Mouse (Mus musculus): ENCODE measurements at regions not wholly inside any gene's neighbourhood (a gene's known extent, or its start where the extent isn't known, plus 50 kb on each side); places are given as distances from the start of the nearest gene placed in this dataset.

DNA sequence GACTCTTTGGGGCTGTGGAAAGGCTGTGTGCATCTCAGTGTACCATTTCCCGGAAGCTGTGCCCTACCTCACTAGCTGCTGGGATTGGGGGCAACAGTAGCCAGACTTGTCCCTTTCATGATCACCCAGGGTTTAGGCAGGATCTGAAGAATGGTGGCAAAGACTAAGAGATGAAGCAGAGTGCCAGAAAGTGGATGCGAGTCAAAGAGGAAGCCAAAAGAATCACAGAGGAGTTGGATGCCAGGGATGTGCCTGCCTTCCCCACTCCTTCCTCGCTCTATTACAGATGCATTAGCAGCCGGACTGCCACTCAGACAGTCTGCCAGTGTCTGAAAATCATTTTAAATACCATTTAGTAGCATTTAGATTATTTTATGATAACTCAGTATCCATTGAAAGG, 271.5 kb upstream of the Slc24a2 start:
- no peak for DNase-seq (ENCODE audit: low spot score)

DNA sequence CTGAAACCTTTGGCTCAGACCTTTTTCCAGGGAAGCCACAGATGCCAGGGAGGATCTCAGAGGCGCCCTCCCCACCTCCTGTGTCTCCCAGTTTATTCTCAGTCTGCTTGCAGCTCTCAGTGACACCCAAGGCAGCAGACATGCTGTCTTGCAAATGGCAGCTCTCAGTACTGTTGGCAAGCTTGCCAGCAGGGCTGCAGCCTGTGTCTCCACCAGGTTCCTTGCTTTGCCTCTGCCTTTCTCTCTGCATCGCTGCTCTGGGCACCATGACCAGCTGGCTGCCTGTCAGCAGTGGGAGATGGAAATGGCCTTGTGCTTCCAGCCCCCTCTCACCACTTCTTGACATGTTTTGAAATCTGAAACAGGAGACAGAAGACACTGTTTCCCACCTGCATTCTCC, 270.2 kb upstream of the Slc24a2 start:
- DNase-seq (ENCODE audit: low spot score) = no peak

DNA sequence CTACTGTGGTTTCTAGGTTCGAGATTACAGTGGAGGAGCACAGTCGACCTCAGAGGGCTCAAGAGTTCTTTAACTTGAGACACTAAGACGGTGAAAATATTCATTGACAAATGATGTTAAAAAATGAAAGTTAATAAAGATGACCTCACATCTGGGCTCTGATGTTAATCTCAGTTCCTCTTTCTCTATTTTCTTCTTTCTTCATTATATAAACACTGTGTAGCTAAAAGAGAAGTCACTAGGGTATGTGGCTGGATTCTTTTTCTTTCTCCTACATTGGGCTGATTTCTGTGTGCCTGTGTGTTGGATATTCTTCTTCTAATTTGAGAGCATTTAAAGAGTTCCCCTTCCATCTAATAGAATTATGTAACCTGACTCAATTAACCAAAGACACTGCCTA, 257.5 kb upstream of the Slc24a2 start:
- no peak for DNase-seq (ENCODE audit: low spot score)

DNA sequence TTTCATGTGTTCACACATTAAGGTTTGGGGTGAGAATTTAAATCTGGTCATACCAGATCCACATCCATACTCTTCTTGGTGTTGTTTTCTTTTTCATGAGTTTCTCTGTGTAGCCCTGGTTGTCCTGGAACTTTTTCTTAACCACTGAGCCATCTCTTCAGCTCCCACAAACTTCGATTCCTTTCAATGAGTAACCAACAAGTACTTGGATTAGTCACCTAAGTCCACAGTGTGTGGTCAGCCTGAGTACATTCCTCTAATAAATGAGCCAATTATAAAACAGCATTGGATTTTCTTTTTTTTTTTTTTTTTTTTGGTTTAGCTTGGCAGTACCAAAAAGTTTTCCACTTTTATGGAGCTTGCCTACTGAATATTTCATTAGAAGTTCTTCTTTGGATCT, 245.3 kb upstream of the Slc24a2 start:
- DNase-seq (ENCODE audit: low spot score) = no peak

DNA sequence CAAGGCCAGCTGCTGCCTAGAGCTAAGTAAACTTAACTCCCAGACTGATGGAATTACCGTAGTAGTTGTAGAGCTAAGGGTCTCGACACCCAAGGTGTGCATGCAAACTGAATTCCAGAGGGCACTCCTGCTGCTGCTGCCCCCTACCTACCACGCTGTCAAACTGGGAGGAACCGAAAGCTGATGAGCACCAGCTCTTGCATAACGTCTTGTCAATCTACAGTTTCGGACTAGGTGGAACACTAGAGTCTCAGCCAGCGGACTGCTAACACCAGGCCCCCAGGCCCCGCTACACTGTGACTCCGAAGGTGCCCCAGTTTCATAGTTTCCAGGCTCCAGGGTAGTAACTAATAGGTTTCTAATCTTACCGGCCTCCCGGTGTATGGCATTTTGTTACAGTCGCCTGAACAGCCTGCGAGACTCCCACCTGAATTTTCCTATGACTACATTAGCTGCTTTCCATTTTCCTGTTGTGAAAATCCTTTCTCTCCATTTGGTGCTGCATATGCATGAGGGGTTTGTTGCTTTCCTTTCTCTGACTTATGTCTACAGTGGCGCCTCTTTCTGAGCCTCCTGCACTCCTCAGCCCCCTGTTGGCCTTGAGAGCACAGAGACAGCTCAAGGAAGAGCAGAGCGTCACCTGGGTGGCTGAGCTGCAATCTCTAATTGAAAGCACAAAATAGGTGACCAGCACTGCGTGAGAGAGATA, 243.2 kb upstream of the Slc24a2 start:
- DNase-seq (ENCODE audit: low spot score) = no peak

GRCm38 (mm10) chr4:87472787-87473186, 242.5 kb upstream of the Slc24a2 start:
- DNase-seq (ENCODE audit: low spot score) = no peak

- DNase-seq (ENCODE audit: low spot score) = no peak
These were observed 241.1 kb upstream of the Slc24a2 start for GRCm38 (mm10) chr4:87471385-87471784.

DNA sequence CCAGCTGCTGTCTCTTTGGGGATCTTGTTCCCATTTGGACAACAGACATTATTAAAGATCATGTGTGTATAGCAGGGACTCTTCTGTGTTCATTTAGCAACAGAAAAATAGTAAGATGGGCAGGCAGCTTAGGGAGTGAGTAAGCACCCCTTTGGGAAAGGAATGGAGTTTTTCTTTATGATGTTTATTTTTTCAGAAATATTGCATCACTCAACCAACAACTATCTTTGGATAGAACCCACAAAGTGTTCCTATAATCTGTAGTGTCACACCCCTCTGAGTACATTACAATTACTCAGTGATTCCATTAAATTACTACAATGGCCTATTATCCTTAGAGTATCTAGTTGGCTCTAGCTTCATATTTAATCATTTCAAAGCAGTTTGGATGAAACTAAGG, 237.3 kb upstream of the Slc24a2 start:
- no peak for DNase-seq (ENCODE audit: low spot score)

GRCm38 (mm10) chr4:87467018-87467417, 236.7 kb upstream of the Slc24a2 start:
- DNase-seq (ENCODE audit: low spot score) = no peak

DNA sequence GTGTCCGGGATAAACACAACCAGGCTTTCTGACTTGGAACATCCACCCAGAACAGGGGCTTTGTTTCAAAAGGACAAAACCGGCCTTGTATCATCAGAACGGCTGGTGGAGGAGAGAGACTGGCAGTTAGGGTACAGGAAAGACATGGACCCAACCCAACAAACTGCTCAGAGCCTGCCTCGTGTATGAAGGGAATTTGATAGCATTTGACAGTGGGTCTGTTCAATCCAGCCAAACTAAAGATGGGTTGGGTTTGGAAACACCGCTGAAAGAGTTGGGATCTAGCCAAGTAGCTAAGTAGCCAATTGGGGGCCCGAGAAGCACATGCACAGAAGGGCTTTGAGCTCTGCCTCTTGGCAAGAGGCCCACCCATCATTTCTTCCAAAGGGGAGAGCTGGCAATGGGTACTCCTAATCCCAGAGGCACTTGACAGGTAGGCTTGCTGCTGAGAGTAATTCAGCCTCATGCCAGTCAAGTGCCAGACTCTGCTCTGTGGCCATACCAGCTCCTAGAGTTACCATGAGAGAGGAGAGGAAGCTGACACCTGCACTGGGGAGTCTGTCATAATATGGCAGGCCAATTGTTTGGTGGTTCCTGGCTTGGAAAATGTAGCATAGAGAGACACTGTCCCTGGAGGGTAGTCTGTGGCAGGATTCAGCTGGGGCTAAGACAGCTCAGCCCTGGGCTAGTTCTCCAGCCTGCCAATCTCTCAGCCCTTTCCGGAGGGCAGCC, 231.1 kb upstream of the Slc24a2 start:
- DNase-seq (ENCODE audit: low spot score) = no peak

DNA sequence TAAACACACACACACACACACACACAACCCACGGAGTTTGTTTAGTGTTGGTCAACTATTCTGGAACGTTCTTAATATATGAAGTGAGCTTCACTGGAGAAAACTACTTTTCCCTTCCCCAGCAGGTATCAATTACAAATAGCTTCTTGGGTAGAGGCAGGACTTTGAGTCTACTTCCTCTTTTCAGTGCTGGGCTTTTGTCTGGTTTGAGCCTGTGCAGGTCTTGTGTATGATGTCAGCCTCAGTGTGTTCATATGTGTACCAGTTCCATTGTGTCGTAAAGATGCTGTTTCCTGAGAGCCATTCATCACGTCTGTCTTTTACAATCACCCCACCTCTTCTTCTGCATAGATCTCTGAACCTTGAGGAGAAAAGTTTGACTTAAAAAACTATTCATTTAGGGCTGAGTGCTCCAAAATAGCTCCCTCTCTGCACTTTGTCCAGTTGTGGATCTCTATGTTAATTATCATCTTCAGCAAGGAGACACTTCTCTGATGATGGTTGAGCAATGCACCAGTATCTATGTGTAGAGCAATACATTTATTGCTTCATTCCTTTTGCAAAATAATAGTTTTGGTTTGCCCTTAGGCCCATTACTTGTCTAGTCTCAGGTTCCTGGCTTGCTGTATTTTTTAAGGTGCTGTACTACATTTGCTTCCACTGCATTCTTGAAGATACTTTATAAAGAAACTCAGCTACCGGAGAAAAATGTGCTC, 225.7 kb upstream of the Slc24a2 start:
- no peak for DNase-seq (ENCODE audit: low spot score)

- no peak for DNase-seq (ENCODE audit: low spot score)
These were observed 221.8 kb upstream of the Slc24a2 start for GRCm38 (mm10) chr4:87452122-87452521.

DNA sequence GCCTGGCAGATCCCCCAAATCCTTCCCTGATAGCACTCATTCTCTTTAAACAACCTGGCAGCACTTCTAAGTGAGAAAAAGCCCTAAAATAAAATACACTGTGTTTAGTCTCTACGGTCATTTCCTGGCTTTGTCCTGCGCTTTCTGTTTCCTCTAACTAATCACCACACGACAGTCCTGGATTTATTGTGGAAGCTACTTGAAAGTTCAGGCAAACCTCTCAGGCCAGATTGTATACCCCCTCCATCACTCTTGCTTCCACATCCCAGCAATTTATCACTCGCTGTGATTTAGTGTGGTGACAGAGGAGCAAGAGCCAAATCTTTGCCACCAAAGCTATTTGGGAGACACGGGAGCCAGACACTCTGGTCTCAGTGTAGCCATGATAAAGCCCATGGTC, 221.0 kb upstream of the Slc24a2 start:
- no peak for DNase-seq (ENCODE audit: low spot score)

- no peak for DNase-seq (ENCODE audit: low spot score)
These were observed 218.1 kb upstream of the Slc24a2 start for GRCm38 (mm10) chr4:87448338-87448737.

DNA sequence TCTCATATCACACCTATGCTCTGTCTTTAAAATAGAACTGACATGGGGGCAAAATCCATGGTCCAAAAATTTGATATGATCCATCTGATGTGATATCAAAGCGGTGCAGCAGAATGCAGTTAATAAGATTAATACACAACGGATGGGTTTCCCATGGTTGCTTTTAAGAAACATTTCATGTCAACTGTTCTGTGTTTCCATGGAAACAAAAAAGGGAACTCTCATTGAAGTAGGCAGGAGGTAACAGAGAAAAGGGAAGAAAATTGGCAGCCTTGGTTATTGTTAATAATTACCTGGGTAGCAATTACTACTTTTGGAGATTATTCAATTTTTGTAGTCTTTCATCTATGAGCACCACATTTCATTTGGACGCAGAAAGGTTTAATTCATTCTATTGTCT, 216.6 kb upstream of the Slc24a2 start:
- no peak for DNase-seq (ENCODE audit: low spot score)

DNA sequence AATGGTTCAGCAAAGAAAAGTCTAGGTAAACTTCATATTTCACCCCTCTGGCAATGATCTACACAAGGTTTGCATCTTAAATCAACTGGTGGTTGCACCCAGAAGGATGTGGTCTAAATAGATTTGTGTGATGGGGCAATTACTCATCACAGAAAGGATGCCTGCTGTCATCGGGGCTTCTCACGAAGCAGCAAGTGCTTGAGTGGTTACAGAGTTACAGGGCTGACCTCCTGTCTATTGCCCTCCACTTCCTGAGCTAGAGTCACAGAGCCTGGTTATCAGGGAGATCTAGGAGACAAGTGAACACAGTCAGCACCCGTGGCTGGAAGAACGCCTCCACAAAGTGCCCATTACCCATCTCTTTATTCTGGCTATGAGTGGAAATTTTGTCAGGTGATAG, 203.9 kb upstream of the Slc24a2 start:
- no peak for DNase-seq (ENCODE audit: low spot score)

GRCm38 (mm10) chr4:87428374-87428773, 198.1 kb upstream of the Slc24a2 start:
- no peak for DNase-seq (ENCODE audit: low spot score)

GRCm38 (mm10) chr4:87424066-87424465, 193.8 kb upstream of the Slc24a2 start:
- no peak for DNase-seq (ENCODE audit: low spot score)

DNA sequence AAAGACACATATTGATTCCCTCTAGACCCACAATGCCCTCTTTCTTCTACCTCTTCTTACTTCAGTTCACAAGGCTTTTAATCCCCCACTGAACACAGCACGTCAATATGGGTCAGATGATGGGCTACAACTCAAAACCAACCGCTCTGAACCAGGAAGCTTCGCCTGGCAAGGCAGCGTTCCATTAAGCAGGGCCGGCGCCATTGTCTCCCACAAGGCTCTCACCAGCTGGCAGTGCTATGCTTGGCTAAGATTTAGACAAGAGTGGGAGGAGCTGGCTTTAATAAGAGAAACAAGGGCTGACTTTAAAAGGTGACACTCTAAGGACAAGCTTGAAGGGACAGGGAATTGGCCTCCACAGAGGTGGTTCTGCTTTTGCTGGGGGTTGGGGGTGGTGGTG, 192.3 kb upstream of the Slc24a2 start:
- DNase-seq (ENCODE audit: low spot score) = no peak

DNA sequence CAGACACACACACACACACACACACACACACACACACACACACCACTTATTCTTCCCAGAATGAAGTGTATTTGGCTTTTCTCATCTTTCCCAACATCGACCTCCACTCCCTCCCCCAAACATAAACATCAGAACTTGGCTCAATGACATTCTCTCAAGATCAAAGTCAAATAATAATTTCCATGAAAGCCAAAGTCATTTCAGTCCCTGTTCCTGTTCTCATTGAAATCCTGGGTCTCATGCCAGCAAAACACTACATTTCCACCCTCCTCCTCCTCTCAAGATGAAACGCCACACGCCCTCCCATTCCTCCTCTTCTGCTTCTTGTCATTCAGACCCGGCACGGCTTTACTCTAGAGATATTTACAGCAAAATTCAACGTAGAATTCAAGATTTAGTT, 173.1 kb upstream of the Slc24a2 start:
- no peak for DNase-seq (ENCODE audit: low spot score)

DNA sequence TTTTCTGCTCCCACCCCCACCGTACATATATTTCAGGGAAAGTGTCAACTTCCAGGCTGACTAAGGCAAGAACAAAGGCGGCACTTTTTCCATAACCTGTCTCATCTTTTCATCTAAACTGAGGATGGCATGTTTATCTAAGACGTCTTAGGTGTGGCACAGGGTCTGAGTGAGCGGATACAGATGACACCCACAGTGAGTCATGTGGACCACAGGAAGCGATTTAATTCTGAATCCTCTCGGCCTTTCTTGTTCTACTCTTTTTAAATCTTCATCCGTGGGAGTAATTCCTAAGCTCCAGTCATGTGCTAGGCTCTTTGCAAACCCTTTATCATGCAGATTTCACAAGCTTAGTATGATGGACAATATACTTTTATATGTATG, 171.9 kb upstream of the Slc24a2 start:
- DNase-seq (ENCODE audit: low spot score) = no peak

DNA sequence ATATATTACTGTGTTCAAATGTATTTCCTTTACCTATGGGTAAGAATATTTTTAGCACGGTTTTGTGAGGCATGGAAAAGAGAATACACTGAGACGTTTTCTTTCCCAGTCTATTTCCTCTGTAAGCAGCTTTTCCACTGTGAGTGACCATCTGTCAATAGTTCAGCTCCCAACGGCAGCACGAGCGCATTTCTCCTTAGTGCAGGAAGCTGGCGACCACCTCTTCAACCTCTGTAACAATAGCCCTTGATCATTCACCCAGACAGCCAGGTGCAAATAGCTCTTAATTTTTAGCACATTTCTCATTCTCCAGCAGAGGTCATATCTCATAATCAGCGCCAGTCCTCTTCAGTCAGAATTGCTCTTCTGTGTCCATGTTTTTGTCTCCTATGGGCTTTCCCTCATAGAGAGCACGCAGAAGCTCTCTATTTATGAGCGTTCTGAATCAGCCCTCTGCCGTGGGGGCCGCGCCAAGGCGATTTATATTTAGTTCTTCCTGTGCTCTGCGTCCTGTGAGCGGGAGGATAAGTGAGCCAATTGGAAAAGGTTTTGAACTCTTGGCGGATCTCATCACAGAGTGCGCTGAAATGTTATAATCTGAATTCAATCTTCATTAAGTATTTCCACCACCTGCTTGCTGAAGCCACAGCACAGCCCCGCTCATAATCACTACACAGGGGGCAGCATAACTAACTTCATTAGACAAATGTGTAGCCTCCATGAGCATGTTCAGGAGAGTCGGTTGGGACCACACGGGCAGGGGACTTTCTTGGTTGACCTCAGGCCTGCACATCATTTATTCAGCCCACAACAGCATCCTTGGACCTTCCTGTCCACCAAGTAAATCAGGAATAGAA, 171.3 kb upstream of the Slc24a2 start:
- DNase-seq (ENCODE audit: low spot score) = no peak

Data from spleen, adult 12 weeks (tissue).